Mouse (Mus musculus) retina, postnatal 7 days (tissue): ENCODE results near the gene Olfml2b.

Experiments
- DNase-seq: peaks from one replicate; pipeline ENCODE4 v3.0.0-alpha.2; 2012; ENCODE audit warnings: low read depth, low spot score

Gene Olfml2b

GRCm38 (mm10) chr1:170695326-170695725 is 51.0 kb downstream of the Olfml2b start:
- no peak for DNase-seq

GRCm38 (mm10) chr1:170696996-170697395 is 52.7 kb downstream of the Olfml2b start:
- no peak for DNase-seq

GRCm38 (mm10) chr1:170697771-170698356 is 53.5 kb downstream of the Olfml2b start:
- DNase-seq, result no peak

- no peak for DNase-seq
Measured at GRCm38 (mm10) chr1:170698771-170699170, 54.4 kb downstream of the Olfml2b start.

- no peak for DNase-seq
Measured at GRCm38 (mm10) chr1:170699553-170699952, 55.2 kb downstream of the Olfml2b start.

GRCm38 (mm10) chr1:170700496-170701027 is 56.2 kb downstream of the Olfml2b start:
- DNase-seq, result no peak

- no peak for DNase-seq
Measured at GRCm38 (mm10) chr1:170701178-170701577, 56.8 kb downstream of the Olfml2b start.

GRCm38 (mm10) chr1:170701582-170701981 is 57.2 kb downstream of the Olfml2b start:
- DNase-seq, result no peak

- no peak for DNase-seq
Measured at GRCm38 (mm10) chr1:170702263-170702662, 57.9 kb downstream of the Olfml2b start.

- no peak for DNase-seq
Measured at GRCm38 (mm10) chr1:170702958-170703357, 58.6 kb downstream of the Olfml2b start.

GRCm38 (mm10) chr1:170704103-170704502 is 59.8 kb downstream of the Olfml2b start:
- DNase-seq, result no peak

- DNase-seq, result no peak
Measured at GRCm38 (mm10) chr1:170704911-170705594, 60.7 kb downstream of the Olfml2b start.

GRCm38 (mm10) chr1:170706046-170706445 is 61.7 kb downstream of the Olfml2b start:
- no peak for DNase-seq

- DNase-seq, result no peak
Measured at GRCm38 (mm10) chr1:170709034-170709433, 64.7 kb downstream of the Olfml2b start.

GRCm38 (mm10) chr1:170709481-170709880 is 65.1 kb downstream of the Olfml2b start:
- no peak for DNase-seq

GRCm38 (mm10) chr1:170709969-170710368 is 65.6 kb downstream of the Olfml2b start:
- no peak for DNase-seq

- DNase-seq, result no peak
Measured at GRCm38 (mm10) chr1:170711731-170712130, 67.4 kb downstream of the Olfml2b start.

GRCm38 (mm10) chr1:170717241-170717828 is 73.0 kb downstream of the Olfml2b start:
- DNase-seq, result no peak

- DNase-seq, result no peak
Measured at GRCm38 (mm10) chr1:170718133-170718810, 73.9 kb downstream of the Olfml2b start.

- no peak for DNase-seq
Measured at GRCm38 (mm10) chr1:170721560-170721959, 77.2 kb downstream of the Olfml2b start.

- DNase-seq, result no peak
Measured at GRCm38 (mm10) chr1:170728524-170728923, 84.2 kb downstream of the Olfml2b start.

- no peak for DNase-seq
Measured at GRCm38 (mm10) chr1:170729267-170729962, 85.1 kb downstream of the Olfml2b start.
